In the genomic region with DNA sequence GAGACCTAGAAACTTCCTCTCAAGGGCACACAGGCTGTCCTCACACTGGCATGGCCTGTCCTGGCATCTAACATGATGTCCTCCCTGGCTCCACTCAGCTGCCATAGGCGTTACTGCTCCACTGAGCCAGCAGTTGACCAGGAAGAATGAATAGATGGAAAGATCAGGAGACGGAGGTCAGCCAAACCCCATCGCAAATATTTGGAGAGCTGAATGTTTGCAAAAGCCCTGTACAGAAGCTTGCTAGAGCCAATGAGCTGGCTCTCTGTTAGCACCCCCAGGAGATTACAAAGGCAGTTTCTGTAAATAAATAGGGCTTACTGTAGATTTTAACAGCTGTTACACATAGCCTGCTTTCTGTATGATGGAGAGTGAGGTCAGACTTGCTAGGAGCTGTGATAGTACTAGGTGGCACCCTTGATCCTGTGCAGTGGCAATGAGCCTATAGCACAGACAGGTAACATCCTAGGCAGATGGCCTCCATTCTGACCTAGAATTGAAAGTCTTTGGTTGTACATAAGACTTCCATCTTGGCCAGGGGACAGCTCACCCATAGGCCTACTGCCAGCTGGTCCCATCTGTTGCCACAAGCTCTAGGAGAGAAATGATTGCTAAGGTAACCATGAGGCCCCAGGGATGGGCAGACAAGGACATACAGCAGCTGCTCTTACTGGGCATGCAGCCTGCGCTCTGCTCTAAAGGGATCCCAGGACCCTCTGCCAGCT, we compare ENCODE assay signal across 8 mouse cellular contexts. TPM values are rescaled to one million over a fixed set of nuclear protein-coding genes. Genes with fewer than 3 reads are reported as not detected.
DNase-seq lines count a peak whose midpoint lies in the region; ATAC-seq lines count a peak whose summit lies in the region.

No protein-coding gene starts in this region.

- no peak overlapping the region for H3K27ac ChIP-seq in midbrain, embryonic 14.5 days (replicated peaks; ENCODE audit: low read depth, low read length)

- ATAC-seq in midbrain, embryonic 14.5 days (ENCODE audit: low FRiP score, low TSS enrichment): no peak

- no peaks in the 10 kb centered on the region for H3K36me3 ChIP-seq in midbrain, embryonic 14.5 days (ENCODE audit: control insufficient read depth, insufficient read depth, low read length)

- WGBS in midbrain, embryonic 14.5 days: 82% methylated on average over 4 of the region's 4 CpGs

- no peak overlapping the region for H3K9ac ChIP-seq in midbrain, embryonic 14.5 days (replicated peaks; ENCODE audit: low read length)

- H3K4me1 ChIP-seq in midbrain, embryonic 14.5 days (ENCODE audit: control insufficient read depth, insufficient read depth, low read length): no peaks in the 10 kb centered on the region

- peak; percentile 43 for DNase-seq in gastrocnemius, postnatal 10 days
- no peak for DNase-seq in gastrocnemius, adult 8-10 months (ENCODE audit: low spot score in 2 of 2)
- DNase-seq in urinary bladder, postnatal 14 days (ENCODE audit: low spot score): peak; percentile 29
- no peak for DNase-seq in urinary bladder, adult 2 months (ENCODE audit: low spot score)
- DNase-seq in left cerebral cortex, postnatal 36 days (ENCODE audit: low spot score in 2 of 2): peak; percentile 22 to 46
- DNase-seq in midbrain, embryonic 14.5 days: peak; percentile 44
- DNase-seq in ovary, adult 18-20 months (ENCODE audit: low spot score): no peak
- no peak for DNase-seq in embryo, embryonic 9.5 days (ENCODE audit: extremely low spot score)

- no peak overlapping the region for H3K4me2 ChIP-seq in midbrain, embryonic 14.5 days (ENCODE audit: low read length)

- H3K9me3 ChIP-seq in midbrain, embryonic 14.5 days (ENCODE audit: control insufficient read depth, low read length): no peaks in the 10 kb centered on the region

- H3K27me3 ChIP-seq in midbrain, embryonic 14.5 days (ENCODE audit: control insufficient read depth, insufficient read depth, low read length): no peaks in the 10 kb centered on the region

- intact Hi-C loops in left cerebral cortex, postnatal 36 days (cut with DNase I): no loop called here

- H3K4me3 ChIP-seq in midbrain, embryonic 14.5 days (replicated peaks; ENCODE audit: low read depth, low read length): no peak overlapping the region

RNA-seq across cellular contexts. Expression of gene Prom1, which starts 49.7 kb away (rescaled TPM):
- total RNA-seq in gastrocnemius, postnatal 10 days (2021): 10 to 100 TPM; 12.7 to 16.0 TPM
- total RNA-seq in gastrocnemius, adult 8-10 months (2022): 10 to 100 TPM in 1 of 4 experiments, 1 to 10 TPM in 3; 7.7 to 11.6 (median 9.6) TPM
- 3.9 and 4.5 TPM in 2 replicates for polyA plus RNA-seq in urinary bladder, adult 2 months (2012; rRNA removed)
- 10 to 100 TPM; 23.6 to 24.2 TPM for total RNA-seq in left cerebral cortex, postnatal 36 days (2021)
- 28.0 and 41.8 TPM in 2 replicates for polyA plus RNA-seq in midbrain, embryonic 14.5 days (2014; fragmentation: Nextera tagmentation; extraction: Ambion mirVana)

Comparison
In these comparisons a context has a peak if more than half of its experiments do, and no peak if none do; other contexts are left out.
1. DNase-seq: peak in gastrocnemius, postnatal 10 days (single experiment), urinary bladder, postnatal 14 days (single experiment), left cerebral cortex, postnatal 36 days (2 of 2) and midbrain, embryonic 14.5 days (single experiment); none in gastrocnemius, adult 8-10 months (0 of 2), urinary bladder, adult 2 months (single experiment), ovary, adult 18-20 months (single experiment) and embryo, embryonic 9.5 days (single experiment).